Mouse (Mus musculus): Measurements from ENCODE around the gene Gpx1. TPM values are rescaled to one million over a fixed set of nuclear protein-coding genes. Genes with fewer than 3 reads are reported as not detected.

Gene Gpx1
- 100 to 1,000 TPM in 7 of 26 experiments, 10 to 100 TPM in 19; 27.3 to 289 (median 62.9) TPM for total RNA-seq (2018; cell fraction: chromatin; rRNA removed)
- total RNA-seq (2018; cell fraction: cytosol; rRNA removed), result 1,000 to 10,000 TPM in 17 of 26 experiments, 100 to 1,000 TPM in 9; 803 to 2,239 (median 1,314) TPM
- total RNA-seq (2018; cell fraction: nucleus; rRNA removed), result 100 to 1,000 TPM; 143 to 499 (median 274) TPM
- 944 to 2,094 TPM (median 1,300 TPM) in 3 replicates for polyA plus RNA-seq (2018)

- H3K27ac ChIP-seq, result peak within 1 kb of the TSS; percentile 98
- H3K79me2 ChIP-seq (ENCODE audit: inconsistent target), result peaks cover 43% of the 10 kb centered on the region
- H3K36me3 ChIP-seq (ENCODE audit: inconsistent target), result peaks cover 13% of the 10 kb centered on the region; the same call in 1 of the 2 replicates
- under 1% methylated on average over 47 of the region's 49 CpGs for WGBS (ENCODE audit: missing documents)
- peak within 1 kb of the TSS; percentile 90 for H3K4me3 ChIP-seq (ENCODE audit: inconsistent target)
Observed at GRCm38 (mm10) chr9:108338886-108339781, at the start of gene Gpx1. Gene Gpx1, plus strand, starts transcription at chr9:108338903.

GRCm38 (mm10) chr9:108289347-108289746 lies 49.4 kb upstream of the Gpx1 start:
- Histone ChIP-seq H3K4me3 (ENCODE audit: inconsistent target) (no peak overlapping the region), H3K27ac (no peak overlapping the region), H3K79me2 (ENCODE audit: inconsistent target) (no peaks in the 10 kb centered on the region), H3K36me3 (ENCODE audit: inconsistent target) (no peaks in the 10 kb centered on the region)
- WGBS (ENCODE audit: missing documents), result 64% methylated on average over 1 of the region's 2 CpGs

GRCm38 (mm10) chr9:108290016-108290750 lies 48.5 kb upstream of the Gpx1 start, which contains the start of gene Nicn1:
Gene Nicn1, plus strand, starts transcription at chr9:108290429.
- Histone ChIP-seq H3K79me2 (ENCODE audit: inconsistent target) (no peaks in the 10 kb centered on the region), H3K36me3 (ENCODE audit: inconsistent target) (no peaks in the 10 kb centered on the region), H3K27ac (no peak within 1 kb of the TSS), H3K4me3 (ENCODE audit: inconsistent target) (peak within 1 kb of the TSS; percentile 54)
- WGBS (ENCODE audit: missing documents), result under 1% methylated on average over 32 of the region's 32 CpGs

DNA sequence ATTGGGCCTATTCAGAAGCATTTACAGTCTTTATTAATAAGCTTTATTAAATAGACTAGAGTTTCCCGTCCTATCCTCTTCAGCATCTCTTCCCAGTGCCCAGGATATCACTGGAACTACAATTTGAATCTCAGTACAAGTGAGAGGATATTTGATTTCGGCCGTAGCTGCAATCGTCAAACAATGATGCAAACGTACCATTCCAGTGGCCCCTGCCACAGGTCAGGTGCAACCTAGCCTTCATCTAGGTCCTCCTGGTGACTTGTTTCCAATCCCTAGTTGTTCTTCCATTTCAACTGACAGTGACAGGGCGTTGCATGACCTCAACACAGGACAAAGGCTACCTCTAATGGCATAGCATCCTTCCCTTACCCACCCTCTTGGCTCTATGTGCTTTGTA lies 47.9 kb upstream of the Gpx1 start:
- WGBS (ENCODE audit: missing documents), result 66% methylated on average over 6 of the region's 6 CpGs
- Histone ChIP-seq H3K36me3 (ENCODE audit: inconsistent target) (no peaks in the 10 kb centered on the region), H3K4me3 (ENCODE audit: inconsistent target) (peak overlapping the region; percentile 54), H3K27ac (no peak overlapping the region), H3K79me2 (ENCODE audit: inconsistent target) (no peaks in the 10 kb centered on the region)

- no peak within 1 kb of the TSS for H3K4me3 ChIP-seq (ENCODE audit: inconsistent target)
- no peaks in the 10 kb centered on the region for H3K36me3 ChIP-seq (ENCODE audit: inconsistent target)
Observed at GRCm38 (mm10) chr9:108296453-108297355, 42.0 kb upstream of the Gpx1 start, which contains the start of gene Amt. Gene Amt, plus strand, starts transcription at chr9:108296853.

GRCm38 (mm10) chr9:108301853-108302252 lies 36.9 kb upstream of the Gpx1 start:
- WGBS (ENCODE audit: missing documents), result 96% methylated on average over 3 of the region's 3 CpGs
- peaks cover 27% of the 10 kb centered on the region for H3K79me2 ChIP-seq (ENCODE audit: inconsistent target)
- H3K4me3 ChIP-seq (ENCODE audit: inconsistent target), result no peak overlapping the region
- H3K27ac ChIP-seq, result no peak overlapping the region
- peaks cover 10% of the 10 kb centered on the region for H3K36me3 ChIP-seq (ENCODE audit: inconsistent target)

More at GRCm38 (mm10) chr9:108296453-108297355, 42.0 kb upstream of the Gpx1 start, which contains the start of gene Amt:
- H3K79me2 ChIP-seq (ENCODE audit: inconsistent target), result no peaks in the 10 kb centered on the region
- WGBS (ENCODE audit: missing documents), result 94% methylated on average over 18 of the region's 18 CpGs
- no peak within 1 kb of the TSS for H3K27ac ChIP-seq

GRCm38 (mm10) chr9:108304716-108305115 lies 34.0 kb upstream of the Gpx1 start:
- peaks cover 55% of the 10 kb centered on the region for H3K79me2 ChIP-seq (ENCODE audit: inconsistent target)
- WGBS (ENCODE audit: missing documents), result 84% methylated on average over 4 of the region's 4 CpGs
- H3K36me3 ChIP-seq (ENCODE audit: inconsistent target), result peaks cover 10% of the 10 kb centered on the region
- peak overlapping the region; percentile 97 for H3K4me3 ChIP-seq (ENCODE audit: inconsistent target)
- H3K27ac ChIP-seq, result peak overlapping the region; percentile 89

DNA sequence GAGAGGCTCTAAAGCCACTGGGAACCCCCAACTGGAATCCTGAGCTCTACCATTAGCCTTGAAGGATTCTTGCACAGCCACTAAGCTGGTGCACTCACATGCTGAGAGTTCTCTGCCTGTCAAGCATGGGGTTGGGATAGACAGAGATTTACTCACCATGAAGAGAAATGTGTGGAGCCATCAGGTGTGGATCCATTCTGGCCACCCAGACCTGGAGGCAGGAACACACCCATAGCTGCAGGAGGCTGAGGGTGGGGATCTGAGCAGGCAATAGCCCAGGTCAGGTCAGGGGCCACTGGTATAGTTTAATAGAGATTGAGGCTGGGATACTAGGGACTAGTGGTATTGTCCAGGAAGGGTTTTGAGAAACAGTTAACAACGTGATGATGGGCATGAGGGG lies 33.5 kb upstream of the Gpx1 start:
- Histone ChIP-seq H3K79me2 (ENCODE audit: inconsistent target) (peaks cover 60% of the 10 kb centered on the region), H3K4me3 (ENCODE audit: inconsistent target) (peak overlapping the region; percentile 97), H3K27ac (peak overlapping the region; percentile 89), H3K36me3 (ENCODE audit: inconsistent target) (peaks cover 10% of the 10 kb centered on the region)
- 0% methylated on average over 1 of the region's 1 CpGs for WGBS (ENCODE audit: missing documents)

- peaks cover 67% of the 10 kb centered on the region for H3K79me2 ChIP-seq (ENCODE audit: inconsistent target)
- peaks cover 10% of the 10 kb centered on the region for H3K36me3 ChIP-seq (ENCODE audit: inconsistent target)
- peak within 1 kb of the TSS; percentile 97 for H3K4me3 ChIP-seq (ENCODE audit: inconsistent target)
- under 1% methylated on average over 64 of the region's 81 CpGs for WGBS (ENCODE audit: missing documents)
- H3K27ac ChIP-seq, result peak within 1 kb of the TSS; percentile 89
Observed at GRCm38 (mm10) chr9:108305629-108306520, 32.8 kb upstream of the Gpx1 start, which contains the start of the genes Rhoa and Tcta. Gene Rhoa, plus strand, starts transcription at chr9:108306129. Gene Tcta, minus strand, starts transcription at chr9:108306160.

DNA sequence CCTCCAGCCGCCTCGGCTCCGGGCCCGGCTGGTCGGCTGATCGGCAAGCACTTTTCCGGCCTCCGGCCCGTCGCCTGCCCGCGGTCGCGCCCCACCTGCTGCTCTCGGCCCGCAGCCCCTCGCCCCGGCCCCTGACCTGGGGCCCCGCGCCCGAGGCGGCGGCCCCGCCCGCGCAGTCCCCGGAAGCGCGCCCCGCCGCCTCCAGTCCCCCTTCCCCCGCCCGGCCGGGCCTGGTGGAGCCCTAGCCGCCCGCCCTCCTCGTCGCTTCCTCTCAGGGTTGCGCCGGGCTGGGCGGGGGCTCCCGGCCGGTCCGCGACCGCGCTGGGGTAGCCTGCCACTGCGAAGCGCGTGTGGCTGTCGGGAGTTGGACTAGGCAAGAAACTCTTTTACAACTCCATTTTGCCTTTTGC lies 32.1 kb upstream of the Gpx1 start:
- H3K27ac ChIP-seq, result peak overlapping the region; percentile 63
- peaks cover 10% of the 10 kb centered on the region for H3K36me3 ChIP-seq (ENCODE audit: inconsistent target)
- H3K79me2 ChIP-seq (ENCODE audit: inconsistent target), result peaks cover 74% of the 10 kb centered on the region
- WGBS (ENCODE audit: missing documents), result under 1% methylated on average over 15 of the region's 51 CpGs
- H3K4me3 ChIP-seq (ENCODE audit: inconsistent target), result peak overlapping the region; percentile 79

- Histone ChIP-seq H3K27ac (peak overlapping the region; percentile 63), H3K36me3 (ENCODE audit: inconsistent target) (peaks cover 10% of the 10 kb centered on the region), H3K4me3 (ENCODE audit: inconsistent target) (peak overlapping the region; percentile 79), H3K79me2 (ENCODE audit: inconsistent target) (peaks cover 80% of the 10 kb centered on the region)
- 4% methylated on average over 11 of the region's 12 CpGs for WGBS (ENCODE audit: missing documents)
Observed at GRCm38 (mm10) chr9:108307021-108307807, 31.5 kb upstream of the Gpx1 start.

DNA sequence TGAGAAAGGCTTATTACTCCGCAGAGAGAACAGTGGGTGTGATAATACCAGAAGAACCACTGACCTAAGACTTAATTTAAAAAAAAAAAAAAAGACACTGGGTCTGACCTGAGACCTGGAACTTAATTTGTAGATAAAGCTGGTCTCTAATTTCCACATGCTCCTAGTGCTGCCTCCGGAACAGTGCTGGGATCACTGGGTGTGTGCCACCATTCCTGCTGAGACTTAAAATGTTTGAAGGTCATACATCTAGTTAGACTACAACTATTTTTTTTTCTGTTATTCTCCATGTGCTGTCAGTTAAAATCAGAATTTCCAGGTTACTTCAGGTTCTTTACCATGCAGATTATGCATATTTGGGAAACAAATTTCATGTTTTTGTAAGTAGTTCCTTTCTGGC lies 30.6 kb upstream of the Gpx1 start:
- peaks cover 87% of the 10 kb centered on the region for H3K79me2 ChIP-seq (ENCODE audit: inconsistent target)
- WGBS (ENCODE audit: missing documents), result 66% methylated on average over 2 of the region's 2 CpGs
- H3K4me3 ChIP-seq (ENCODE audit: inconsistent target), result peak overlapping the region; percentile 79
- peak overlapping the region; percentile 63; the same call in 1 of the 2 replicates for H3K27ac ChIP-seq
- peaks cover 2% of the 10 kb centered on the region; the same call in 1 of the 2 replicates for H3K36me3 ChIP-seq (ENCODE audit: inconsistent target)
